Mouse (Mus musculus) MEL (cell line): ENCODE data around the gene Ccr6. TPM values are rescaled to one million over a fixed set of nuclear protein-coding genes. Genes with fewer than 3 reads are reported as not detected.

Source experiments
- DNase-seq: peaks from one replicate; pipeline ENCODE4 v3.0.0; 2011; ENCODE audit warnings: low read depth, low spot score
- H3K27ac ChIP-seq: 2 replicates; pipeline ENCODE4 v1.5.1; 2012; ENCODE audit warnings: low read depth, mild to moderate bottlenecking, control low read depth, low read length, moderate library complexity; ENCODE audit not compliant: control insufficient read depth
- H3K27me3 ChIP-seq, 2 experiments: fragments of 150-350 bp in 1 of 2; sonication (generic) in 1 of 2; 2 replicates each; pipeline ENCODE4 v1.6.1; 2012; ENCODE audit warnings: low read length in 2 of 2, mild to moderate bottlenecking in 2 of 2, improper control_type of control experiment in 1 of 2, moderate library complexity in 1 of 2; ENCODE audit not compliant: insufficient read depth in 2 of 2, control insufficient read depth in 1 of 2
- H3K36me3 ChIP-seq, 2 experiments: 2 replicates each; pipeline ENCODE4 v1.6.1; 2012 to 2014; ENCODE audit warnings: low read length in 2 of 2, improper control_type of control experiment in 1 of 2, inconsistent platforms in 1 of 2, mild to moderate bottlenecking in 1 of 2; ENCODE audit not compliant: insufficient read depth in 2 of 2, control insufficient read depth in 1 of 2
- H3K4me1 ChIP-seq, 2 experiments: fragments of 150-350 bp in 1 of 2; sonication (generic) in 1 of 2; 2 replicates each; pipeline ENCODE4 v1.6.1; 2012; ENCODE audit warnings: low read length in 2 of 2, improper control_type of control experiment in 1 of 2, mild to moderate bottlenecking in 1 of 2; ENCODE audit not compliant: insufficient read depth in 2 of 2, control insufficient read depth in 1 of 2
- H3K4me3 ChIP-seq, 2 experiments: fragments of 150-350 bp in 1 of 2; sonication (generic) in 1 of 2; 2 replicates each; pipeline ENCODE4 v1.5.1; 2012; ENCODE audit warnings: low read depth in 2 of 2, low read length in 2 of 2, mild to moderate bottlenecking in 2 of 2, moderate library complexity in 2 of 2, control low read depth in 1 of 2, improper control_type of control experiment in 1 of 2; ENCODE audit not compliant: control insufficient read depth in 1 of 2, insufficient read depth in 1 of 2
- H3K79me2 ChIP-seq: 2 replicates; pipeline ENCODE4 v1.6.1; 2012; ENCODE audit warnings: mild to moderate bottlenecking, low read length, moderate library complexity; ENCODE audit not compliant: control insufficient read depth, poor library complexity, insufficient read depth
- H3K9ac ChIP-seq: 2 replicates; pipeline ENCODE4 v1.6.1; 2012; ENCODE audit warnings: low read depth, mild to moderate bottlenecking, control low read depth, low read length, moderate library complexity; ENCODE audit not compliant: control insufficient read depth, poor library complexity, severe bottlenecking
- H3K9me3 ChIP-seq: fragments of 150-350 bp; sonication (generic); replicated peaks from 2 replicates; pipeline ENCODE4 v1.6.1; 2012; ENCODE audit warnings: mild to moderate bottlenecking, low read length, improper control_type of control experiment, moderate library complexity; ENCODE audit not compliant: insufficient read depth
- BHLHE40 ChIP-seq: IDR thresholded peaks from 2 replicates; pipeline ENCODE4 v1.6.1; 2012; ENCODE audit warnings: low read depth, mild to moderate bottlenecking, inconsistent platforms, low read length, improper control_type of control experiment, borderline replicate concordance
- CHD2 ChIP-seq: IDR thresholded peaks from 2 replicates; pipeline ENCODE4 v1.6.1; 2011; ENCODE audit warnings: low read length, improper control_type of control experiment
- CTCF ChIP-seq, 3 experiments: IDR thresholded peaks in 2 of 3; conservative IDR thresholded peaks in 1 of 3; 2 replicates each; pipeline ENCODE4 v1.5.1; 2011 to 2012; ENCODE audit warnings: low read length in 3 of 3, low read depth in 2 of 3, mild to moderate bottlenecking in 2 of 3, improper control_type of control experiment in 1 of 3, inconsistent platforms in 1 of 3, mixed read lengths in 1 of 3, moderate library complexity in 1 of 3; ENCODE audit not compliant: control insufficient read depth in 1 of 3, insufficient read depth in 1 of 3, poor library complexity in 1 of 3, severe bottlenecking in 1 of 3
- ELF1 ChIP-seq: IDR thresholded peaks from 2 replicates; pipeline ENCODE4 v1.6.1; 2014; ENCODE audit warnings: low read depth, mild to moderate bottlenecking, inconsistent platforms, low read length, improper control_type of control experiment, moderate library complexity
- EP300 ChIP-seq, 2 experiments: IDR thresholded peaks; 2 replicates each; pipeline ENCODE4 v1.6.1; 2011; ENCODE audit warnings: improper control_type of control experiment in 2 of 2, low read length in 2 of 2, low read depth in 1 of 2, mild to moderate bottlenecking in 1 of 2
- ETS1 ChIP-seq: IDR thresholded peaks from 2 replicates; pipeline ENCODE4 v1.6.1; 2012; ENCODE audit warnings: low read depth, mild to moderate bottlenecking, inconsistent platforms, low read length, improper control_type of control experiment, moderate library complexity
- HCFC1 ChIP-seq: IDR thresholded peaks from 2 replicates; pipeline ENCODE4 v1.6.1; 2012; ENCODE audit warnings: low read depth, mild to moderate bottlenecking, inconsistent platforms, low read length, improper control_type of control experiment, moderate library complexity
- JUND ChIP-seq: IDR thresholded peaks from 2 replicates; pipeline ENCODE4 v1.6.1; 2011; ENCODE audit warnings: low read depth, mild to moderate bottlenecking, improper control_type of control experiment, low read length
- MAFK ChIP-seq: IDR thresholded peaks from 2 replicates; pipeline ENCODE4 v1.6.1; 2011; ENCODE audit warnings: low read depth, mild to moderate bottlenecking, low read length, improper control_type of control experiment, borderline replicate concordance
- MEF2A ChIP-seq: IDR thresholded peaks from 2 replicates; pipeline ENCODE4 v1.6.1; 2014; ENCODE audit warnings: low read depth, mild to moderate bottlenecking, inconsistent platforms, low read length, improper control_type of control experiment; ENCODE audit not compliant: poor library complexity, insufficient replicate concordance, severe bottlenecking; ENCODE audit errors: extremely low read depth
- MXI1 ChIP-seq: IDR thresholded peaks from 2 replicates; pipeline ENCODE4 v1.6.1; 2011; ENCODE audit warnings: mild to moderate bottlenecking, low read depth, low read length, improper control_type of control experiment
- MYC ChIP-seq: IDR thresholded peaks from 2 replicates; pipeline ENCODE4 v1.6.1; 2011; ENCODE audit warnings: low read depth, mild to moderate bottlenecking, low read length, improper control_type of control experiment, moderate library complexity
- POLR2AphosphoS5 ChIP-seq: IDR thresholded peaks from 2 replicates; pipeline ENCODE4 v1.6.1; 2012; ENCODE audit warnings: low read depth, borderline replicate concordance, mild to moderate bottlenecking, inconsistent platforms, low read length, moderate library complexity, mixed read lengths
- RAD21 ChIP-seq: IDR thresholded peaks from 2 replicates; pipeline ENCODE4 v1.6.1; 2011; ENCODE audit warnings: mild to moderate bottlenecking, low read depth, low read length, improper control_type of control experiment
- RCOR1 ChIP-seq: IDR thresholded peaks from 2 replicates; pipeline ENCODE4 v1.6.1; 2012; ENCODE audit warnings: low read depth, mild to moderate bottlenecking, inconsistent platforms, low read length, improper control_type of control experiment
- SMC3 ChIP-seq: IDR thresholded peaks from 2 replicates; pipeline ENCODE4 v1.6.1; 2011; ENCODE audit warnings: low read depth, low read length, improper control_type of control experiment
- TAL1 ChIP-seq: IDR thresholded peaks from 2 replicates; pipeline ENCODE4 v1.6.1; 2012; ENCODE audit warnings: mild to moderate bottlenecking, inconsistent platforms, low read length, moderate library complexity, mixed read lengths
- TBP ChIP-seq: IDR thresholded peaks from 2 replicates; pipeline ENCODE4 v1.8.0; 2011; ENCODE audit warnings: low read depth, low read length, improper control_type of control experiment
- UBTF ChIP-seq: IDR thresholded peaks from 2 replicates; pipeline ENCODE4 v1.6.1; 2012; ENCODE audit warnings: low read depth, mild to moderate bottlenecking, inconsistent platforms, low read length, improper control_type of control experiment, moderate library complexity, borderline replicate concordance; ENCODE audit not compliant: insufficient read depth
- ZMIZ1 ChIP-seq: IDR thresholded peaks from 2 replicates; pipeline ENCODE4 v1.6.1; 2012; ENCODE audit warnings: low read depth, mild to moderate bottlenecking, inconsistent platforms, low read length, improper control_type of control experiment, moderate library complexity
- ZNF384 ChIP-seq: IDR thresholded peaks from 2 replicates; pipeline ENCODE4 v1.6.1; 2012; ENCODE audit warnings: low read depth, mild to moderate bottlenecking, inconsistent platforms, low read length, improper control_type of control experiment
- polyA plus RNA-seq, 2 experiments: library from polyadenylated mRNA; stranded (reverse) in 1 of 2; unstranded in 1 of 2; fragments of >175 nt in 1 of 2; fragments of >200 nt in 1 of 2; gene quantifications; 2 replicates each; pipeline versions ENCODE4 v1.2.1 to v1.2.4; 2012; ENCODE audit warnings: low replicate concordance in 2 of 2, low read depth in 1 of 2; ENCODE audit not compliant: insufficient read length in 2 of 2, insufficient read depth in 1 of 2, missing spikeins in 1 of 2
- total RNA-seq: library from RNA; depleted of rRNA; stranded (reverse); fragments of 300-350 nt; gene quantifications from 2 replicates; pipeline ENCODE4 v1.2.3, GENCODE M21; 2012

The Ccr6 gene
- total and polyA plus RNA-seq, 3 experiments: not detected

- Histone ChIP-seq H3K36me3 (peaks cover 0 to 16% of the 10 kb centered on the region in 2 experiments; a peak in 2 of 4 replicates), H3K27ac (no peak overlapping the region), H3K79me2 (no peaks in the 10 kb centered on the region), H3K9ac (no peak overlapping the region), H3K27me3 (no peaks in the 10 kb centered on the region), H3K4me1 (no peaks in the 10 kb centered on the region), H3K9me3 (no peaks in the 10 kb centered on the region), H3K4me3 (no peak overlapping the region)
- TF ChIP-seq MAFK (no peak), ZNF384 (no peak), MXI1 (no peak), POLR2AphosphoS5 (no peak), TBP (no peak), ELF1 (no peak), EP300 (IDR thresholded peaks at IDR 0.05; ENCODE audit: low read depth in 1 of 2, low read length in 2 of 2) (no peak), RCOR1 (no peak), ZMIZ1 (no peak), CHD2 (no peak), HCFC1 (no peak), RAD21 (peak; percentile 16), CTCF (IDR thresholded peaks at IDR 0.05 in 2 of 3, conservative IDR thresholded peaks at IDR 0.05 in 1 of 3; ENCODE audit: control insufficient read depth in 1 of 3, insufficient read depth in 1 of 3, low read depth in 2 of 3, low read length in 3 of 3, poor library complexity in 1 of 3, severe bottlenecking in 1 of 3) (peak in 1 of 3 experiments; percentile 42; a peak in 3 of 6 replicates), TAL1 (no peak), ETS1 (no peak), MYC (no peak), MEF2A (no peak), SMC3 (peak; percentile 47), BHLHE40 (no peak), JUND (no peak), UBTF (no peak)
- peak; percentile 41 for DNase-seq
Measured at GRCm38 (mm10) chr17:8197652-8198051, 38.2 kb upstream of the Ccr6 start.
